In genomic region chrX:38600995-38601369, GRCm38 (mm10) we compare ENCODE assay signal across 8 mouse cellular contexts. TPM values are rescaled to one million over a fixed set of nuclear protein-coding genes. Genes with fewer than 3 reads are reported as not detected.
DNase-seq lines count a peak whose midpoint lies in the region; ATAC-seq and TF ChIP-seq lines count a peak whose summit lies in the region.

No protein-coding gene starts in this region.

- no peaks in the 10 kb centered on the region for H3K36me3 ChIP-seq in heart, postnatal 0 days (replicated peaks; ENCODE audit: control insufficient read depth, insufficient read depth, low read length)
- no peaks in the 10 kb centered on the region; the same call in 1 of the 2 replicates for H3K36me3 ChIP-seq in liver, postnatal 0 days (replicated peaks; ENCODE audit: insufficient read depth, low read length)
- no peaks in the 10 kb centered on the region for H3K36me3 ChIP-seq in neural tube, embryonic 13.5 days

- peak overlapping the region; percentile 67 for H3K9ac ChIP-seq in heart, postnatal 0 days (replicated peaks; ENCODE audit: low read depth, low read length)
- peak overlapping the region; percentile 65 for H3K9ac ChIP-seq in liver, postnatal 0 days (replicated peaks)
- H3K9ac ChIP-seq in neural tube, embryonic 13.5 days = peak overlapping the region; percentile 70

- WGBS in heart, postnatal 0 days = 12% methylated on average over 3 of the region's 3 CpGs
- WGBS in liver, postnatal 0 days (ENCODE audit: insufficient replicate concordance) = 14% methylated on average over 3 of the region's 3 CpGs
- WGBS in neural tube, embryonic 13.5 days = 18% methylated on average over 3 of the region's 3 CpGs

- peak; percentile 77 for ATAC-seq in heart, postnatal 0 days (ENCODE audit: insufficient read depth, low read depth)
- ATAC-seq in liver, postnatal 0 days = peak; percentile 64
- ATAC-seq in neural tube, embryonic 13.5 days (ENCODE audit: low read depth) = peak; percentile 86

- no peaks in the 10 kb centered on the region for H3K9me3 ChIP-seq in heart, postnatal 0 days (replicated peaks; ENCODE audit: control insufficient read depth, low read length)
- H3K9me3 ChIP-seq in liver, postnatal 0 days (ENCODE audit: low read length) = no peaks in the 10 kb centered on the region
- no peaks in the 10 kb centered on the region for H3K9me3 ChIP-seq in neural tube, embryonic 13.5 days

- peak overlapping the region; percentile 67 for H3K4me2 ChIP-seq in heart, postnatal 0 days (ENCODE audit: low read depth, low read length)
- peak overlapping the region; percentile 71 for H3K4me2 ChIP-seq in liver, postnatal 0 days (ENCODE audit: low read depth, low read length)
- peak overlapping the region; percentile 59 for H3K4me2 ChIP-seq in neural tube, embryonic 13.5 days

- peak overlapping the region; percentile 59 for H3K4me3 ChIP-seq in heart, postnatal 0 days (ENCODE audit: low read depth, low read length)
- peak overlapping the region; percentile 62 for H3K4me3 ChIP-seq in liver, postnatal 0 days (ENCODE audit: low read depth, low read length)
- H3K4me3 ChIP-seq in neural tube, embryonic 13.5 days = peak overlapping the region; percentile 50

- peak overlapping the region; percentile 89 for H3K27ac ChIP-seq in heart, postnatal 0 days (ENCODE audit: low read depth)
- H3K27ac ChIP-seq in liver, postnatal 0 days (ENCODE audit: low read depth) = peak overlapping the region; percentile 82
- H3K27ac ChIP-seq in neural tube, embryonic 13.5 days (replicated peaks) = peak overlapping the region; percentile 85

- DNase-seq in B cell, adult 2 months = peak; percentile 32 to 38
- DNase-seq in R1 (ENCODE audit: low read depth, low spot score) = peak; percentile 20
- peak; percentile 2 for DNase-seq in embryo, embryonic 11.5 days (ENCODE audit: low read depth, low spot score)
- DNase-seq in heart, postnatal 0 days (ENCODE audit: low spot score) = peak; percentile 36
- DNase-seq in layer of hippocampus, adult 18-20 months (ENCODE audit: low spot score in 2 of 2) = peak; percentile 1 to 25
- DNase-seq in liver, postnatal 0 days = peak; percentile 14
- DNase-seq in thymus, postnatal 36 days = peak; percentile 9 to 16

- TF ChIP-seq CTCF in heart, postnatal 0 days (IDR thresholded peaks at IDR 0.05; ENCODE audit: low read depth) = no peak
- no peak for TF ChIP-seq CTCF in liver, postnatal 0 days (IDR thresholded peaks at IDR 0.05; ENCODE audit: low read depth)

- no peaks in the 10 kb centered on the region for H3K27me3 ChIP-seq in heart, postnatal 0 days (ENCODE audit: control insufficient read depth, insufficient read depth, low read length)
- no peaks in the 10 kb centered on the region for H3K27me3 ChIP-seq in liver, postnatal 0 days (ENCODE audit: insufficient read depth, low read length)
- H3K27me3 ChIP-seq in neural tube, embryonic 13.5 days = no peaks in the 10 kb centered on the region

- no peaks in the 10 kb centered on the region for H3K4me1 ChIP-seq in heart, postnatal 0 days (ENCODE audit: control insufficient read depth, insufficient read depth)
- H3K4me1 ChIP-seq in liver, postnatal 0 days (ENCODE audit: insufficient read depth) = no peaks in the 10 kb centered on the region
- no peaks in the 10 kb centered on the region for H3K4me1 ChIP-seq in neural tube, embryonic 13.5 days (replicated peaks)

- no peak for TF ChIP-seq EP300 in heart, postnatal 0 days (IDR thresholded peaks at IDR 0.05; ENCODE audit: low read depth)
- TF ChIP-seq EP300 in liver, postnatal 0 days (IDR thresholded peaks at IDR 0.05; ENCODE audit: low read depth) = no peak

RNA-seq across cellular contexts. Expression of gene Mcts1, which starts 0.6 kb away (rescaled TPM):
- total RNA-seq in heart, postnatal 0 days (2014; rRNA removed; ENCODE audit: low replicate concordance) = 17.7 and 44.0 TPM in 2 replicates
- polyA plus RNA-seq in heart, postnatal 0 days (2015; fragmentation: Nextera tagmentation; extraction: Ambion mirVana) = 64.9 and 78.4 TPM in 2 replicates
- total RNA-seq in layer of hippocampus, adult 18-20 months (2021) = 10 to 100 TPM; 76.1 to 83.8 TPM
- 49.6 and 50.5 TPM in 2 replicates for polyA plus RNA-seq in liver, postnatal 0 days (2015; fragmentation: Nextera tagmentation; extraction: Ambion mirVana)
- 199 and 218 TPM in 2 replicates for polyA plus RNA-seq in neural tube, embryonic 13.5 days (2015; fragmentation: Nextera tagmentation; extraction: Ambion mirVana)

RNA-seq across cellular contexts. Expression of gene Cul4b, which starts 25.0 kb away (rescaled TPM):
- total RNA-seq in heart, postnatal 0 days (2014; rRNA removed; ENCODE audit: low replicate concordance) = 4.6 and 11.7 TPM in 2 replicates
- 8.3 and 9.5 TPM in 2 replicates for polyA plus RNA-seq in heart, postnatal 0 days (2015; fragmentation: Nextera tagmentation; extraction: Ambion mirVana)
- 10 to 100 TPM; 32.5 to 33.9 TPM for total RNA-seq in layer of hippocampus, adult 18-20 months (2021)
- 6.3 and 7.2 TPM in 2 replicates for polyA plus RNA-seq in liver, postnatal 0 days (2015; fragmentation: Nextera tagmentation; extraction: Ambion mirVana)
- 18.4 and 19.6 TPM in 2 replicates for polyA plus RNA-seq in neural tube, embryonic 13.5 days (2015; fragmentation: Nextera tagmentation; extraction: Ambion mirVana)

RNA-seq across cellular contexts. Expression of gene C1galt1c1, which starts 33.9 kb away (rescaled TPM):
- total RNA-seq in heart, postnatal 0 days (2014; rRNA removed; ENCODE audit: low replicate concordance) = 9.2 TPM in 2 replicates
- polyA plus RNA-seq in heart, postnatal 0 days (2015; fragmentation: Nextera tagmentation; extraction: Ambion mirVana) = 16.1 and 23.6 TPM in 2 replicates
- 10 to 100 TPM; 24.4 to 24.8 TPM for total RNA-seq in layer of hippocampus, adult 18-20 months (2021)
- 14.2 and 14.8 TPM in 2 replicates for polyA plus RNA-seq in liver, postnatal 0 days (2015; fragmentation: Nextera tagmentation; extraction: Ambion mirVana)
- polyA plus RNA-seq in neural tube, embryonic 13.5 days (2015; fragmentation: Nextera tagmentation; extraction: Ambion mirVana) = 34.7 and 37.0 TPM in 2 replicates

Comparison
In these comparisons a context has a peak if more than half of its experiments do, and no peak if none do; other contexts are left out.
1. Peak in every context shown above with its lines: DNase-seq, ATAC-seq, H3K4me3 ChIP-seq and H3K27ac ChIP-seq.